Mouse (Mus musculus): ENCODE data around the gene Gabrd. TPM values are rescaled to one million over a fixed set of nuclear protein-coding genes. Genes with fewer than 3 reads are reported as not detected.
"Not testable (repeated sequence)": the region's sequence is repeated elsewhere in the genome, so short reads cannot be mapped to it uniquely, and the experiment has no call there.

Gene Gabrd
- polyA plus RNA-seq, 1 experiment from 2014 or later, result 0.16 TPM

DNA sequence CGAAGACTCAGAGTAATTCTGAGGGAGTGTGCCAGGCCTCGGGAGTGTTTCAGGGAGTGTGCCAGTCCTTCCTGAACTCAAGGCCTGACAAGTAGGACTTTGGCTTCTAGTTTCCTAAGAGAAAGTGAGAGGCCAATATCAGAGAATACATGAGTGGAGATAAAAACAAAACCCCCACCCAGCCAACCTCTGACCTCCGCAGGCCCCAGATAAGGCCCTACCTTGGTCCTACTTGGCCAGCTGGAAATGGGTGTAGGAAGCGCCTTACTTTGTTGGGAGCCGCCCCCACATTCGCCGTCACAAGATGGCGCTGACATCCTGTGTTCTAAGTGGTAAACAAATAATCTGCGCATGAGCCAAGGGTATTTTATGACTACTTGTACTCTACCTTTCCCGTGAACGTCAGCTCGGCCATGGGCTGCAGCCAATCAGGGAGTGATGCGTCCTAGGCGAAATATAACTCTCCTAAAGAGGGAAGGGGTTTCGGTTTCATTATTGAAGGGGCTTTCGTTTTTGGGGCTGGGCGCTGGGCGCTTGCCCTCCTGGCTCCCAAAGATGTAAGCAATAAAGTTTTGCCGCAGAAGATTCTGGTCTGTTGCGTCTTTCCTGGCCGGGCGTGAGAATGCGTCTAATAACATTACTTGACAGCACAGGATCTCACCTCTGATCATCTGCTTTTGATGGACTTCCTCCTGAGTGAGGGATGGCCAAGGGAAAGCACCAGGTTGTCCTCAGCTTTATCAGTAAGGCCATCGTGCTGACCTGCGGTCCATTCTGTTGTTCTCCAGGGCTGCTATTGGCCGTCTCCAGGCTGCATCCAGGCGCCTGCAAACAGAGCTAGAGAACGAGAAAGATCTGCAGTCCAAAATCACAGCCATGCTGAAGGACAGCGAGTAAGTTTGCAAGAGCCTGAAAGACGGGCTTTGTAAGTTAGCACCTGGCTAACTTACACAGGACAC lies 23.8 kb upstream of the Gabrd start:
- ATAC-seq (replicated peaks; ENCODE audit: insufficient number of reproducible peaks, low FRiP score, low TSS enrichment); H3K27ac ChIP-seq (ENCODE audit: low read depth, low read length): not testable (repeated sequence)

GRCm38 (mm10) chr4:155420137-155420536 lies 22.2 kb upstream of the Gabrd start:
- no peak overlapping the region for H3K4me2 ChIP-seq
- whole genome bisulfite sequencing (ENCODE audit: insufficient replicate concordance), result 84% methylated on average over 3 of the region's 3 CpGs
- H3K4me3 ChIP-seq (ENCODE audit: low read depth, low read length), result no peak overlapping the region
- no peaks in the 10 kb centered on the region for H3K27me3 ChIP-seq (ENCODE audit: control insufficient read depth, insufficient read depth, low read length)
- no peaks in the 10 kb centered on the region for H3K36me3 ChIP-seq (ENCODE audit: control insufficient read depth, insufficient read depth, low read length)
- H3K9ac ChIP-seq (ENCODE audit: low read depth, low read length), result no peak overlapping the region
- no peak overlapping the region for H3K27ac ChIP-seq (ENCODE audit: low read depth, low read length)
- ATAC-seq (replicated peaks; ENCODE audit: insufficient number of reproducible peaks, low FRiP score, low TSS enrichment), result no peak
- no peaks in the 10 kb centered on the region for H3K4me1 ChIP-seq (ENCODE audit: control insufficient read depth, insufficient read depth, low read length)
- H3K9me3 ChIP-seq (replicated peaks; ENCODE audit: control insufficient read depth, low read length), result no peaks in the 10 kb centered on the region

More for the DNA sequence above, 23.8 kb upstream of the Gabrd start:
- H3K4me1 ChIP-seq (ENCODE audit: control insufficient read depth, insufficient read depth, low read length); H3K4me2 ChIP-seq; H3K27me3 ChIP-seq (ENCODE audit: control insufficient read depth, insufficient read depth, low read length); H3K36me3 ChIP-seq (ENCODE audit: control insufficient read depth, insufficient read depth, low read length); H3K9ac ChIP-seq (ENCODE audit: low read depth, low read length); H3K4me3 ChIP-seq (ENCODE audit: low read depth, low read length); H3K9me3 ChIP-seq (replicated peaks; ENCODE audit: control insufficient read depth, low read length): not testable (repeated sequence)
- 77% methylated on average over 20 of the region's 30 CpGs for WGBS (ENCODE audit: insufficient replicate concordance)

DNA sequence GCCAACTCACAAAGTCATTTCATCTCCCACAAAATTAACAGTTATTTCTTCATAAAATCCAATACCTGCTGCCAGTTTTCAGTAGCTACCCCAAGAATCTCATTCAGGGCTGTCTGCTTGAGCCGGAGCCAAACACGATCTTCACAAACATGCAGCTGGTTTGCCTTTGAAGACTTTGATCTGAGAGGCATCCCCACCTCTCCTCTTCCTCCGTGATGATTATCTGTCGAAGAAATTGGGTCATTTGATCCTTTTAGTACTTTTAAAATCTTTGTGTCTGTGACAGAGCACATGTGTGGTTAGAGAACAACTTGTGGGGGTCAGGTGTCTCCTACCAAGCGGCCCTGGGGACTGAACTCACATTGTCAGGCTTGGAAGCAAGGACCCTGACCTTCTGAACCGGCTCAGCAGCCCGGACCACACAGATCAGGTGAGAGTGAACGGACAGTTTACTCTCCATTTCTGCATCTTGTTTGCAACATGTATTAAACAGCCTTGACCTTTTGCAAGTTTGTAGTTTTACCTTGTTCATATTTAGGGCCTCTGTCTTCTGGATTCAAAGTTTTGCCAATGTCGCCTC lies 16.8 kb upstream of the Gabrd start:
- H3K36me3 ChIP-seq (ENCODE audit: control insufficient read depth, insufficient read depth, low read length), result no peaks in the 10 kb centered on the region
- H3K9me3 ChIP-seq (replicated peaks; ENCODE audit: control insufficient read depth, low read length), result no peaks in the 10 kb centered on the region
- H3K4me3 ChIP-seq (ENCODE audit: low read depth, low read length), result no peak overlapping the region
- H3K9ac ChIP-seq (ENCODE audit: low read depth, low read length), result no peak overlapping the region
- no peak overlapping the region for H3K27ac ChIP-seq (ENCODE audit: low read depth, low read length)
- no peaks in the 10 kb centered on the region for H3K4me1 ChIP-seq (ENCODE audit: control insufficient read depth, insufficient read depth, low read length)
- ATAC-seq (replicated peaks; ENCODE audit: insufficient number of reproducible peaks, low FRiP score, low TSS enrichment), result no peak
- H3K4me2 ChIP-seq, result no peak overlapping the region
- 74% methylated on average over 9 of the region's 9 CpGs for WGBS (ENCODE audit: insufficient replicate concordance)
- H3K27me3 ChIP-seq (ENCODE audit: control insufficient read depth, insufficient read depth, low read length), result no peaks in the 10 kb centered on the region

- Histone ChIP-seq H3K9me3 (replicated peaks; ENCODE audit: control insufficient read depth, low read length) (no peaks in the 10 kb centered on the region), H3K27ac (ENCODE audit: low read depth, low read length) (no peak overlapping the region), H3K4me1 (ENCODE audit: control insufficient read depth, insufficient read depth, low read length) (no peaks in the 10 kb centered on the region), H3K4me2 (no peak overlapping the region), H3K27me3 (ENCODE audit: control insufficient read depth, insufficient read depth, low read length) (no peaks in the 10 kb centered on the region), H3K9ac (ENCODE audit: low read depth, low read length) (no peak overlapping the region), H3K36me3 (ENCODE audit: control insufficient read depth, insufficient read depth, low read length) (no peaks in the 10 kb centered on the region), H3K4me3 (ENCODE audit: low read depth, low read length) (no peak overlapping the region)
- WGBS (ENCODE audit: insufficient replicate concordance), result 87% methylated on average over 11 of the region's 11 CpGs
- no peak for ATAC-seq (replicated peaks; ENCODE audit: insufficient number of reproducible peaks, low FRiP score, low TSS enrichment)
Measured at GRCm38 (mm10) chr4:155413641-155414335, 15.9 kb upstream of the Gabrd start.

DNA sequence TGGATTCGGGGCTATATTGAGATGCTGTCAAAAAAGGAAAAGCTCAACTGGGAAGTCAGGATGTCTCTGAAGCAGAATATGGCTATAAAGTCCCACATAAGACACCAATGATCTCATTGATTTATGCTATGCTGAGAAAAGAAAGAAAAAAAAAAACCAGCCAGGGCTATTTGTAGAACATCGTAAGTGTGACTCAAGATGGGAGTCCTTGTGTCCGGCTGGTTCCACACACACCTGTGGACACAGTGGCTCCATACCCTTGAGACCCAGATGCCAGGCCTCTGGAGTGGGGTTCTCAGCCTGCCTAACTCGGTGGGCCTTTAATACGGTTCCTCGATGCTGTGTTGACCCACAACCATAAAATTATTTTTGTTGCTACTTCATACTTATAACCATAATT lies 14.2 kb upstream of the Gabrd start:
- 88% methylated on average over 6 of the region's 6 CpGs for whole genome bisulfite sequencing (ENCODE audit: insufficient replicate concordance)
- Histone ChIP-seq H3K27me3 (ENCODE audit: control insufficient read depth, insufficient read depth, low read length) (no peaks in the 10 kb centered on the region), H3K9me3 (replicated peaks; ENCODE audit: control insufficient read depth, low read length) (no peaks in the 10 kb centered on the region), H3K4me3 (ENCODE audit: low read depth, low read length) (no peak overlapping the region), H3K4me2 (no peak overlapping the region), H3K9ac (ENCODE audit: low read depth, low read length) (no peak overlapping the region), H3K36me3 (ENCODE audit: control insufficient read depth, insufficient read depth, low read length) (no peaks in the 10 kb centered on the region), H3K27ac (ENCODE audit: low read depth, low read length) (no peak overlapping the region), H3K4me1 (ENCODE audit: control insufficient read depth, insufficient read depth, low read length) (0 out of 2 replicates have a peak, but pooled peaks cover 4% of the 10 kb centered on the region)
- no peak for ATAC-seq (replicated peaks; ENCODE audit: insufficient number of reproducible peaks, low FRiP score, low TSS enrichment)

- no peaks in the 10 kb centered on the region for H3K27me3 ChIP-seq (ENCODE audit: control insufficient read depth, insufficient read depth, low read length)
- H3K27ac ChIP-seq (ENCODE audit: low read depth, low read length), result no peak within 1 kb of the TSS
- H3K4me1 ChIP-seq (ENCODE audit: control insufficient read depth, insufficient read depth, low read length), result 0 out of 2 replicates have a peak, but pooled peaks cover 4% of the 10 kb centered on the region
- H3K9ac ChIP-seq (ENCODE audit: low read depth, low read length), result no peak within 1 kb of the TSS; the same call in 1 of the 2 replicates
- H3K4me2 ChIP-seq, result peak within 1 kb of the TSS; percentile 69
- H3K9me3 ChIP-seq (replicated peaks; ENCODE audit: control insufficient read depth, low read length), result no peaks in the 10 kb centered on the region
- H3K36me3 ChIP-seq (ENCODE audit: control insufficient read depth, insufficient read depth, low read length), result no peaks in the 10 kb centered on the region
- WGBS (ENCODE audit: insufficient replicate concordance), result under 1% methylated on average over 35 of the region's 35 CpGs
- peak within 1 kb of the TSS; percentile 41 for H3K4me3 ChIP-seq (ENCODE audit: low read depth, low read length)
- ATAC-seq (replicated peaks; ENCODE audit: insufficient number of reproducible peaks, low FRiP score, low TSS enrichment), result peak; percentile 81
Measured at GRCm38 (mm10) chr4:155409058-155409776, 11.3 kb upstream of the Gabrd start, which contains the start of gene Cfap74. Gene Cfap74, plus strand, starts transcription at chr4:155409190.

GRCm38 (mm10) chr4:155408695-155409057 lies 10.8 kb upstream of the Gabrd start:
- 2% methylated on average over 8 of the region's 8 CpGs for WGBS (ENCODE audit: insufficient replicate concordance)
- no peaks in the 10 kb centered on the region for H3K27me3 ChIP-seq (ENCODE audit: control insufficient read depth, insufficient read depth, low read length)
- ATAC-seq (replicated peaks; ENCODE audit: insufficient number of reproducible peaks, low FRiP score, low TSS enrichment), result no peak
- H3K27ac ChIP-seq (ENCODE audit: low read depth, low read length), result no peak overlapping the region
- 0 out of 2 replicates have a peak, but pooled peaks cover 4% of the 10 kb centered on the region for H3K4me1 ChIP-seq (ENCODE audit: control insufficient read depth, insufficient read depth, low read length)
- H3K4me2 ChIP-seq, result peak overlapping the region; percentile 69
- H3K4me3 ChIP-seq (ENCODE audit: low read depth, low read length), result peak overlapping the region; percentile 41
- H3K9ac ChIP-seq (ENCODE audit: low read depth, low read length), result no peak overlapping the region
- no peaks in the 10 kb centered on the region for H3K36me3 ChIP-seq (ENCODE audit: control insufficient read depth, insufficient read depth, low read length)
- H3K9me3 ChIP-seq (replicated peaks; ENCODE audit: control insufficient read depth, low read length), result no peaks in the 10 kb centered on the region

GRCm38 (mm10) chr4:155402489-155402888 lies 4.6 kb upstream of the Gabrd start:
- Histone ChIP-seq H3K9me3 (replicated peaks; ENCODE audit: control insufficient read depth, low read length) (no peaks in the 10 kb centered on the region), H3K36me3 (ENCODE audit: control insufficient read depth, insufficient read depth, low read length) (no peaks in the 10 kb centered on the region), H3K9ac (ENCODE audit: low read depth, low read length) (no peak overlapping the region), H3K4me1 (ENCODE audit: control insufficient read depth, insufficient read depth, low read length) (peaks cover 7% of the 10 kb centered on the region), H3K4me3 (ENCODE audit: low read depth, low read length) (no peak overlapping the region), H3K4me2 (no peak overlapping the region), H3K27me3 (ENCODE audit: control insufficient read depth, insufficient read depth, low read length) (peaks cover 20% of the 10 kb centered on the region), H3K27ac (ENCODE audit: low read depth, low read length) (no peak overlapping the region)
- 76% methylated on average over 1 of the region's 1 CpGs for WGBS (ENCODE audit: insufficient replicate concordance)
- no peak for ATAC-seq (replicated peaks; ENCODE audit: insufficient number of reproducible peaks, low FRiP score, low TSS enrichment)

All from heart, embryonic 11.5 days (tissue).